Mouse (Mus musculus): ENCODE measurements around the gene Usp39. TPM values are rescaled to one million over a fixed set of nuclear protein-coding genes. Genes with fewer than 3 reads are reported as not detected.

The Usp39 gene
- polyA plus RNA-seq, 1 experiment: 17.8 TPM

- H3K4me1 ChIP-seq (ENCODE audit: control insufficient read depth, insufficient read depth, low read length): peaks cover 9% of the 10 kb centered on the region
- no peaks in the 10 kb centered on the region for H3K27me3 ChIP-seq (replicated peaks; ENCODE audit: control insufficient read depth, insufficient read depth, low read length)
- TF ChIP-seq POLR2A (IDR thresholded peaks at IDR 0.05; ENCODE audit: low read depth, low read length): no peak
- TF ChIP-seq CTCF (conservative IDR thresholded peaks at IDR 0.05; ENCODE audit: insufficient read depth, insufficient read length, low read depth, low read length): no peak
- no peak for DNase-seq
- no peak overlapping the region for H3K4me3 ChIP-seq (ENCODE audit: insufficient read depth, low read depth, low read length)
- WGBS: 43% methylated on average over 1 of the region's 1 CpGs
- no peaks in the 10 kb centered on the region for H3K36me3 ChIP-seq (ENCODE audit: control insufficient read depth, insufficient read depth, low read length)
- H3K27ac ChIP-seq (ENCODE audit: insufficient read depth, low read depth, low read length): peak overlapping the region; percentile 64
Observed at GRCm38 (mm10) chr6:72371571-72371970, 26.6 kb upstream of the Usp39 start.

GRCm38 (mm10) chr6:72371147-72371546 lies 26.2 kb upstream of the Usp39 start:
- H3K27ac ChIP-seq (ENCODE audit: insufficient read depth, low read depth, low read length): peak overlapping the region; percentile 64

DNA sequence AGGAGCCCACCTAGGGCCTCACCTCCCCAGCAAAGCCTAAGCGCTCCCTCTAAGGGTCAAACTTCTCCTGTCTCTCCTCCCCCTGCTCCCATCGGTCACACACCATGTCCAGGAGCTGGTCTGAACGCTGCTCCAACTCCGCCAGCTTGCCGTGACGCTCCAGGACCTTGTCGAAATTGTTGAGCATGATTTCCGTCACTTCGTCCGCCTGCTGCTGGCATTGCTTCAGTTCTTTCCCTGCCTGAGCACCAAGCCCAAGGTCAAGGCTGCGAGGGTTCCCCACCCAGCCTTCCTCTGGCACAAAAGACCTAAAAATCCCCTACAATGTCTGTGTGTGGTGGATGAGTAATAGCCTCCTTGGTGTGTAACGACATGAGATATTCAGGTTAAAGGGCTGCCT lies 25.1 kb upstream of the Usp39 start:
- Histone ChIP-seq H3K27ac (ENCODE audit: insufficient read depth, low read depth, low read length) (no peak overlapping the region), H3K4me3 (ENCODE audit: insufficient read depth, low read depth, low read length) (no peak overlapping the region), H3K4me1 (ENCODE audit: control insufficient read depth, insufficient read depth, low read length) (peaks cover 12% of the 10 kb centered on the region), H3K36me3 (ENCODE audit: control insufficient read depth, insufficient read depth, low read length) (no peaks in the 10 kb centered on the region), H3K27me3 (replicated peaks; ENCODE audit: control insufficient read depth, insufficient read depth, low read length) (no peaks in the 10 kb centered on the region)
- no peak for TF ChIP-seq POLR2A (IDR thresholded peaks at IDR 0.05; ENCODE audit: low read depth, low read length)
- no peak for TF ChIP-seq CTCF (conservative IDR thresholded peaks at IDR 0.05; ENCODE audit: insufficient read depth, insufficient read length, low read depth, low read length)
- 72% methylated on average over 12 of the region's 12 CpGs for WGBS
- peak; percentile 58 for DNase-seq

More at GRCm38 (mm10) chr6:72371147-72371546, 26.2 kb upstream of the Usp39 start:
- Histone ChIP-seq H3K36me3 (ENCODE audit: control insufficient read depth, insufficient read depth, low read length) (no peaks in the 10 kb centered on the region), H3K4me3 (ENCODE audit: insufficient read depth, low read depth, low read length) (no peak overlapping the region), H3K4me1 (ENCODE audit: control insufficient read depth, insufficient read depth, low read length) (peaks cover 12% of the 10 kb centered on the region), H3K27me3 (replicated peaks; ENCODE audit: control insufficient read depth, insufficient read depth, low read length) (no peaks in the 10 kb centered on the region)
- TF ChIP-seq POLR2A (IDR thresholded peaks at IDR 0.05; ENCODE audit: low read depth, low read length) (no peak), CTCF (conservative IDR thresholded peaks at IDR 0.05; ENCODE audit: insufficient read depth, insufficient read length, low read depth, low read length) (no peak)
- 70% methylated on average over 5 of the region's 5 CpGs for WGBS
- DNase-seq: peak; percentile 76

GRCm38 (mm10) chr6:72369557-72369956 lies 24.6 kb upstream of the Usp39 start:
- WGBS: 90% methylated on average over 4 of the region's 4 CpGs
- Histone ChIP-seq H3K27me3 (replicated peaks; ENCODE audit: control insufficient read depth, insufficient read depth, low read length) (no peaks in the 10 kb centered on the region), H3K27ac (ENCODE audit: insufficient read depth, low read depth, low read length) (no peak overlapping the region), H3K4me1 (ENCODE audit: control insufficient read depth, insufficient read depth, low read length) (peaks cover 12% of the 10 kb centered on the region), H3K36me3 (ENCODE audit: control insufficient read depth, insufficient read depth, low read length) (no peaks in the 10 kb centered on the region), H3K4me3 (ENCODE audit: insufficient read depth, low read depth, low read length) (no peak overlapping the region)
- TF ChIP-seq CTCF (conservative IDR thresholded peaks at IDR 0.05; ENCODE audit: insufficient read depth, insufficient read length, low read depth, low read length) (peak; percentile 29), POLR2A (IDR thresholded peaks at IDR 0.05; ENCODE audit: low read depth, low read length) (no peak)
- no peak for DNase-seq

- DNase-seq: no peak
- no peak for TF ChIP-seq CTCF (conservative IDR thresholded peaks at IDR 0.05; ENCODE audit: insufficient read depth, insufficient read length, low read depth, low read length)
- TF ChIP-seq POLR2A (IDR thresholded peaks at IDR 0.05; ENCODE audit: low read depth, low read length): no peak
- H3K4me3 ChIP-seq (ENCODE audit: insufficient read depth, low read depth, low read length): no peak overlapping the region
- no peaks in the 10 kb centered on the region for H3K36me3 ChIP-seq (ENCODE audit: control insufficient read depth, insufficient read depth, low read length)
- 79% methylated on average over 4 of the region's 4 CpGs for WGBS
- no peaks in the 10 kb centered on the region for H3K27me3 ChIP-seq (replicated peaks; ENCODE audit: control insufficient read depth, insufficient read depth, low read length)
- no peak overlapping the region for H3K27ac ChIP-seq (ENCODE audit: insufficient read depth, low read depth, low read length)
- H3K4me1 ChIP-seq (ENCODE audit: control insufficient read depth, insufficient read depth, low read length): peaks cover 3% of the 10 kb centered on the region; the same call in 1 of the 2 replicates
Observed at GRCm38 (mm10) chr6:72367460-72367974, 22.5 kb upstream of the Usp39 start.

- WGBS: 84% methylated on average over 4 of the region's 4 CpGs
Observed at GRCm38 (mm10) chr6:72366844-72367443, 22.0 kb upstream of the Usp39 start, which contains the start of gene Rnf181. Rnf181 (minus strand) TSS chr6:72366956.

GRCm38 (mm10) chr6:72366304-72366703 lies 21.3 kb upstream of the Usp39 start:
- no peaks in the 10 kb centered on the region for H3K27me3 ChIP-seq (replicated peaks; ENCODE audit: control insufficient read depth, insufficient read depth, low read length)
- H3K27ac ChIP-seq (ENCODE audit: insufficient read depth, low read depth, low read length): no peak overlapping the region
- peak; percentile 19 for DNase-seq
- no peaks in the 10 kb centered on the region for H3K36me3 ChIP-seq (ENCODE audit: control insufficient read depth, insufficient read depth, low read length)
- peaks cover 3% of the 10 kb centered on the region; the same call in 1 of the 2 replicates for H3K4me1 ChIP-seq (ENCODE audit: control insufficient read depth, insufficient read depth, low read length)
- H3K4me3 ChIP-seq (ENCODE audit: insufficient read depth, low read depth, low read length): no peak overlapping the region
- 41% methylated on average over 3 of the region's 3 CpGs for WGBS
- no peak for TF ChIP-seq POLR2A (IDR thresholded peaks at IDR 0.05; ENCODE audit: low read depth, low read length)
- TF ChIP-seq CTCF (conservative IDR thresholded peaks at IDR 0.05; ENCODE audit: insufficient read depth, insufficient read length, low read depth, low read length): no peak

More at GRCm38 (mm10) chr6:72366844-72367443, 22.0 kb upstream of the Usp39 start, which contains the start of gene Rnf181:
- no peaks in the 10 kb centered on the region for H3K27me3 ChIP-seq (replicated peaks; ENCODE audit: control insufficient read depth, insufficient read depth, low read length)
- no peak within 1 kb of the TSS for H3K27ac ChIP-seq (ENCODE audit: insufficient read depth, low read depth, low read length)
- no peak for DNase-seq
- H3K4me3 ChIP-seq (ENCODE audit: insufficient read depth, low read depth, low read length): no peak within 1 kb of the TSS
- TF ChIP-seq CTCF (conservative IDR thresholded peaks at IDR 0.05; ENCODE audit: insufficient read depth, insufficient read length, low read depth, low read length): no peak
- no peak for TF ChIP-seq POLR2A (IDR thresholded peaks at IDR 0.05; ENCODE audit: low read depth, low read length)
- no peaks in the 10 kb centered on the region for H3K36me3 ChIP-seq (ENCODE audit: control insufficient read depth, insufficient read depth, low read length)
- H3K4me1 ChIP-seq (ENCODE audit: control insufficient read depth, insufficient read depth, low read length): peaks cover 3% of the 10 kb centered on the region; the same call in 1 of the 2 replicates
